Mouse (Mus musculus) splenic B cell, adult 2 months (primary cell): ENCODE data around the gene Oxct1.

ENCODE experiments used
- DNase-seq: peaks from one replicate; pipeline ENCODE4 v3.0.0-alpha.2; 2011; ENCODE audit warnings: low read depth, low spot score
- H3K27me3 ChIP-seq: 2 replicates; pipeline ENCODE4 v1.6.1; 2012; ENCODE audit warnings: mild to moderate bottlenecking, low read length, moderate library complexity, mixed read lengths; ENCODE audit not compliant: control insufficient read depth, poor library complexity, insufficient read depth, severe bottlenecking
- H3K36me3 ChIP-seq: 2 replicates; pipeline ENCODE4 v1.6.1; 2012; ENCODE audit warnings: mild to moderate bottlenecking, low read length, moderate library complexity, mixed read lengths; ENCODE audit not compliant: control insufficient read depth, poor library complexity, insufficient read depth, severe bottlenecking

The Oxct1 gene

DNA sequence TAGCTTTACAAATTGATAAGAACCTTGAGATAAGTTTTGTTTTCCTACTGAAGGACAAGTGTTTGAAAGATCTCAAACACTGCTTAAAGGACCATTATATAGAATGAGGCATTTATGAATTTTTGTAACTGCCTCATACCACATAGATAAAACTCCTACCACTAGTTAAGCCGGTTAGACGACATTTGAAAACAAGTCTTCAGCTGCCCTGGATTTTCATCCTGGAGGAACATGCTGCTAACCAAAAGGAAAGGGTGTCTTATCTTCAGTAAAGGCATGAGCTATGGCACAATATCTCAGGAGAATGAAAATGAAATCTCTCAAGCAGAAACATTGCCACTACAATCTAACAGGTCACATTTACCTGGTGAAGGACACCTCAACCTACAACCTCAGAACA, 2.4 kb upstream of the Oxct1 start:
- no peaks in the 10 kb centered on the region for H3K27me3 ChIP-seq
- H3K36me3 ChIP-seq = no peaks in the 10 kb centered on the region
- DNase-seq = no peak

DNA sequence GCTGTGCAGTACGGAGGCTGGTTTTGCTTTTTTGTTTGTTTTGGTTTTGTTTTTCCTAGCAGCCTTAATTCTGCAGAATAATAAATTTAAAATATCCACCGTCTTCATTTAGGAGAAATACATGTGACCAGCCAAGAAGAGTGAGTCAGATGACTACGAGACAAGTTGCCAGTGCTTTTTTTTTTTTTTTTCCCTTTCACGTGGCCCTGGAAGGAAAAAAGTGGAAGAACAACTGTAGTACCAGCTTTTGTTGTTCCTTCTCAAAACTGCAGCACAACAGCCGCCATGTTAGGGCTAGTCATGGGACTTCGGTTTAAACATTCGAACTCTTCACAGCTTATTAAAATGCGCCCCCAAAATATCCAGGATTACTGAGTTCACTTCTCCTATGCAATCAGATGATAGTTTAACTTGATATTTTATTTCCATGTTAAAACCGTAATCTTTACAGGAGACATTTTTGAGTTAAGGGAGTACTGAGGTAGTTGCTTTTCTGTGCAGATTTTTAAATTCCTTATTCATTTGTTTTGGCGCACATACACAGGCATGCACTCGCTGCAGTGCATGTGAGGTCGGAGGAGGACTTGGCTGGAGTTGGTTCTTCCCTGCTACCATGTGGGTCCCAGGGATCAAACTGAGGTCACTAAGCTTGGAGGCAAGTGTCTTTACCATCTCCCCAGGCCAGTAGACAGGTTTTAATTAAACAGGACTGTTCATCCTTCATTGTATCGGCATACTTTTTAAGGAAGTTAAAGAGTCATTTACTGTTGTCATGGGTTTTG, 1.3 kb upstream of the Oxct1 start:
- Histone ChIP-seq H3K27me3 (no peaks in the 10 kb centered on the region), H3K36me3 (no peaks in the 10 kb centered on the region)
- DNase-seq = no peak

DNA sequence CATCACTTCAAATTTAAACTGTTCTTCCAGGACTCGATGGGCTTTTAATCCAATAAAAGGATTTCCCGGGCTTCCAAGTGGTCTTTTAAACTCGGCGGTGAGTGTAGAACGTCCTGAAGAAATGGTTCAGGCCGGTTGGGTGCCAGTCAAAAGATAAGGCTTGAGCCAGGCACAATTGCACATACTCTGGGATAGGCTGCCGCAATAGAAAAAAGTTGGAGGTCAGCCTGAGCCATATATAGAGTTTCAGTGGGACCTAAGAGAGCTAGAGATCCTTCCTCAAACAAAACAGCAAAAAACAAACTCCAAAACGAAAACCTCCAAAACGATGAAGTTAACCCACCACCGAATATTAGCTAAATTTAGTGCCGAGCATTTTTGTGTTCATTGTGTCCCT, 677 bp upstream of the Oxct1 start:
- Histone ChIP-seq H3K36me3 (no peaks in the 10 kb centered on the region), H3K27me3 (no peaks in the 10 kb centered on the region)
- no peak for DNase-seq

DNA sequence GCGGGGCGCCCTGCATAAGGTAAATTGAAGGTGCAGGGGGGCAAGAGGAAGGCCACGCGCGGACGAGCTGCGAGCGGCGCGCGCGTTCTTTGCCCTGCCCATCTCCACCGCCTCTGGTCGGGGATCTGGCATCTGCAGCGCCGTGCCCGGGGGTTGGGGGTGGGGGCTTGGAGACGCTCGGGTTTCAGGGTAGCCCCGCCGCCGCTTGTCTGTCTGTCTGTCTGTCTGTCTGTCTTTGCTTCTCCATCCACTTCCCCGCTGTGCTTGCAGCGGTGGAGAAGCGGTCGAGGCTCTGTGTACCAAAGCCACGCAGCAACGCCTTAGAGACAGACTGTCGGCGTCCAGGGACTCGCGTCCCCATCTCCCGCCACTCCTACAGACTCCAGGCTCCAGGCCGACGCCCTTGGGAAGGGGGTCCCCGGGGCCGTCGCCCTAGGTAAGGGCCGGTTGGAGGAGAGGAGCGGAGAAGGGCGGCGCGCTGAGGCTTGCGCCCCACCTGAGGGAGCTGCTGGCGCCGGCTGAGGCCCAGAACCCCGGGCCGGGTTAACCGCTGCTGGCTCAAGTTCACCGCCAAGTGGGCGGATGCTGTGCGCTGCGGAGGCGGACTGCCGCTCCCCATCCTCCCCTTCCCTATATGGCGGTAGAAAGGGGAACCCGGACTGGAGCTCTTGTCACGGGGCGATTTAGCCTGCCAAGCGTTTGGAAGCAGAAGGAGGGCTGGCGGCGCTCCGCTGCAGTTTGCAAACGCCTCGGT, 825 bp downstream of the Oxct1 start:
- DNase-seq = peak; percentile 86
- Histone ChIP-seq H3K27me3 (no peaks in the 10 kb centered on the region), H3K36me3 (no peaks in the 10 kb centered on the region)

DNA sequence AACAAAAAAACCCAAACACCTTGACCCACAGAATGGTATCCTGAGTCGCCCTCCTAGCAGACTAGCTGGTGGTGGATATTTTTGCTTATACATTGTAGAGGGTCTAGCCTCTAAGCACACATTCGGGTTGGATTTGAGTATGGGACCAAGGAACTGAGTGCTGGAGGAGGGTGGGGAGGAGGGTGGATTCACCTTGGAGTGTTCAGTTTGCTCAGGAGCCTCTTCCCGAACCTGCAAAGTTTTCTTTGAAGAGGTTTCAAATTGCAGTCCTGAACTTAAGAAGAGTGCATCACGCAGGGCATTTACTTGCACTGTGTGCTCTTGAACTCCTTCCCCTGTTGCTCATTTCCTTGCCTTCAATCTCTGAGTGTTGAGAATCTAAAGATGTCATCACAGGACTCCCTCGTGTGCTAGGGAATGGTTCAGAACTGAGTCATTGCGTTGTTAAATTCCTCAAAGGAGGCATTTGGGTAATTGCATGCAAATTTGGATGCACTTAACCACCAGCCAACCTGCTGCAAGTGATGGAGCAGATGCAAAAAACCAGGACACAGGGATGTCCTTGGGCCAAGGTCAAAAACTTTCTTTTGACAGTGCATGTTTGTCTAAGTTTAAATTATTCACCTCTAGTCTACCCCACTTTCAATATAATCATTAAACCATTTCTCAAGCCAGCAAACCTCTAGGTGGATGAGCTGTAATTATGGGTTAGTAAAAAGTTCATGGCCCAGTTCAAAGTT, 1.7 kb downstream of the Oxct1 start:
- peak; percentile 6 for DNase-seq

DNA sequence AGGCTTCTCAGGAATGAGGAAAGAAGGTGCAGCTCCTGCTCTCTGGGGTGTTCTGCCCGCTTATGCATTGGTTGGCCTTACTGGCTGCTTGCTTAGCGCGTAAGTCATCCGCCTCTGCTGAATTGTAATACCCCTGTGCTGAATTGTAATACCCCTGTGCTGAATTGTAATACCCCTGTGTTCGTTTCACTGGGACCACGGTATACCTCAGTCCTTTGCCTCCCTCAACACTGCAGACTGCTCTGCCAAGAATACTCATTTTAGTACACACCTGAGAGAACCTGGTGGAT, 2.2 kb downstream of the Oxct1 start:
- no peaks in the 10 kb centered on the region for H3K27me3 ChIP-seq

More for the DNA sequence above, 1.7 kb downstream of the Oxct1 start:
- Histone ChIP-seq H3K27me3 (no peaks in the 10 kb centered on the region), H3K36me3 (no peaks in the 10 kb centered on the region)

DNA sequence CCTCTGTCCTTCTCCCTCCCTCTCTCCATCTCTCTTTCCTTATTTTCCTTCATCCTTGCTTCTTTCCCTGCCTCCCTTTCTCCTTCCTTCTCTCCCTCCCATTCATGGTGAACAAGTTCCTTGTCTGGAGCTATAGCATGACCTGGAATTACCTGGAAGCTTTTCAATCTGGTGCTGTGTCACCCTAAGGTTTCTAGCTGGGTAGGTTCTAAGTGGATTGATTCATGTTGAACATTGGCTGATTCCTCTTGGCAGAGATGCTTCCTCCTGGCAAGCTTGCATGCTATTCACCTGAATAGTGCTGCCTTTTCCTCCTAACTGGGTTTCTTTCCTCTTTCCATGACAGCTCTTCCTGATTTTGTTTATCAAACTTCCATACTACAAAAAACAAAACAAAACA, 2.8 kb downstream of the Oxct1 start:
- H3K36me3 ChIP-seq = no peaks in the 10 kb centered on the region
- no peak for DNase-seq
- no peaks in the 10 kb centered on the region for H3K27me3 ChIP-seq

More for the DNA sequence above, 2.2 kb downstream of the Oxct1 start:
- DNase-seq = no peak
- no peaks in the 10 kb centered on the region for H3K36me3 ChIP-seq

DNA sequence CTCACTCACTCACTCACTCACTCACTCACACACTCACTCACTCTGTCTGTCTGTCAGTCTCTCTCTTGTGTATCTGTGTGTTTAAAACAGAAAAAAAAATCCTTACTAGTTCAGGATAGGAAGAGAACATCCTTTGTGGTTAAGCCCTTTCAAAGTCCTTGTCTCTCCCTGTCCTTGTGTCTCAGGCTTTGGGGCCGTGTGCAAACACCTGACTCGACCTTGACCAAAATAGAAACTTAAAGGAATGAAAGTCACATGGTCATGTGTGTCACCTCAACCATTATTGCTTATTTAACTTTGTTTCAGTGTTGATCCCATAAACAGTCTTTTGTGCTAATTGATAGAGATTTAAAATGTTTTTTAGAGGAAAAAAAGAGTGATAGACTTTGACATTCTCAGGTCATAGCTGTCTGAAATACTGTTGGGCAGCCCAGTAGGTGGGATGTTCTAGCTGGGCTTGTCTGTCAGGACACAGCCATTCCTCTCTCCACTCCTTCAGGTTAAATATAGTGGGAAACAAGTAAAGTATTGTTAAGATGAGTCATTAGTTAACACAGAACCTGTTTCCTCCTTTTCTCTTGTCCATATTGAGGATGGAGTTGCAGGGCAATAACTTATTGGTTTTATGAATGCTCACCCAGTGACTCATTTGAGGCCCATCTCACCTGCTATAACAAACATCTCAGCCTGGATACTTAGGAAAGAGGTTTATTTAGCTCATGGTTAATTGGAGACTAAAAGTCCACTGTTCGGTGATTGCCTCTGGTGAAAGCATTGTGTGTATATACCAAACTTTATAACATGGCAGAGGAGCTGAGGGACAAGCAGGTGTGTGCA, 7.2 kb downstream of the Oxct1 start:
- no peaks in the 10 kb centered on the region for H3K36me3 ChIP-seq
- DNase-seq = no peak

DNA sequence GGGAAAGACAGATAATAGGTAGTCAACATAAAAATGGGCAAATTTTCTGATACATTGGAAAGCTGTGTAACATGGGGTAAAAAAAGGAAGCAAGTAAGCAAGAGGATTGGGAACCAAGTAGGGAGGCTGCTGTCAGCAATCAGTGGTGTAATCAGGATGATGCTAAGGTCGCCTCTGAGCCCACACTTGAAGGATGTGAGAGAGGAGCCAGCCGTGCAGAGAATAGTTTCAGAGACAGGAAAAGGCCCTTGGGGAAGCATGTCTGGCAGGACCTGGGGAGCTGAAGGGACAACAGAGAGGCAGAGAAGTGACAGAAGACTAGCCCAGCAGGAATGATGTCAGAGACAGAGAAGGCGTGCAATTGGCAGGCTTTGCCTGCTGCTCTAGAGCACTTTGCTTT, 16.2 kb downstream of the Oxct1 start:
- H3K36me3 ChIP-seq = 0 out of 2 replicates have a peak, but pooled peaks cover 2% of the 10 kb centered on the region

More for the DNA sequence above, 7.2 kb downstream of the Oxct1 start:
- no peaks in the 10 kb centered on the region for H3K27me3 ChIP-seq

DNA sequence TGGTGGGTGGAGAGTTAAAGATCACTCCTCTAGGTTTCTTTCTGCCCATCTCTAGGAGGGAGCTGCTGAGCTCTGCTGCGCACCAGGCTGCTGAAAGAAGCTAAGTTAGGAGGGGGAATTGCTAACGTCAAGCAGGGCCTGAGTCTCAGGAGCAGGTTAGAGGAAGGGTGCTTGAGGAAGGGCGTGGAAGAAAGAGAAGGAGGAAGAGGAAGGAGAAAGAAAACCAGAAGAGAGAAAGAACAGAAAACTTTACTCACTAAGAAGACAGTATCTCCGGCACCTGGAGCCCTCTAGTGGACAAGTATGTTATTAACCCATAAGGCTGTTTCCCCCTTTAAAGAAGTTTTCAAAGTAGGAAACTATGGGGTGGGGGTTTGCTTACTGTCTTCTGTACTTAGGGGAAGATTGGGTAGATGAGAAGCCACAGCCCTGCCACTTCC, 16.9 kb downstream of the Oxct1 start:
- H3K36me3 ChIP-seq = peaks cover 4% of the 10 kb centered on the region; the same call in 1 of the 2 replicates
- no peaks in the 10 kb centered on the region for H3K27me3 ChIP-seq
- DNase-seq = peak; percentile 73

More for the DNA sequence above, 16.2 kb downstream of the Oxct1 start:
- DNase-seq = peak; percentile 26
- H3K27me3 ChIP-seq = no peaks in the 10 kb centered on the region

DNA sequence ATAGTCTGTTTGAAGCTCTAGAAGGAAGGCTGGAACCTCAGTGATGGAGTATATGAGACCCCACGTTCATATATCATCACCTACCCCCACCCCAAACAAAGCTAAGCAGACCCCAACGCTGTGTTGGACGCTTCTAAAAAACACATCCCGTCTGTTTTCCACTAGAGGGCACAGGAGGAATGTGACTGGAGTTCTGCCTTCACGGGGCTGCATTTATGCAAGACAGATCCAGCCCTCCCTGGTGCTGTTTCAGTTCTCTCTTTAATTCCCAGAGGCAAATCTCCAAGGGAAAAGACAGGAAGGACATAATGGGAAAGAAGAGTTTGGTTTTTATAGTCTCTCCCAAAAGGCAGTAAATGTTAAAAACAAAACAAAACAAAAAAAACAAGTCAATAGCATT, 30.4 kb downstream of the Oxct1 start:
- Histone ChIP-seq H3K27me3 (no peaks in the 10 kb centered on the region), H3K36me3 (peaks cover 1% of the 10 kb centered on the region; the same call in 1 of the 2 replicates)
- peak; percentile 8 for DNase-seq

DNA sequence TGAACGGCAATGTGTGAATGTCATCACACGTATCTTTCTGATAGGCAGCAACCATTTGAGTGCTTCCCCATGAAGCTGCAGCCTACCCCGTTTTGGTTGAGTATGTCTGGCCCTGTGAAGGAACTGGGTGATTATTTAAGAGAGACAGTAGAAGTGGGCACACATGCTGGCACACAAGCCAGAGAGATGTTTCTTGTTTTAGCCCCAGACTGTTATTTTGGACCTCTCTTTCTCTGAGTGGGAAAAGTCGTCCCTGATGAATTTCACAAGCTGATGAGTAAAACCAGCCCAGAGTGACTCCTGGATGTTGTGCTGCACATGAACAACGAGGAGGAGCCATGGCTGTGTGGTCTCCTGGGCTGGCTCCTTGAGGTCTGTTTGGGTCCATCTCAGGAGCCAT, 37.4 kb downstream of the Oxct1 start:
- Histone ChIP-seq H3K27me3 (no peaks in the 10 kb centered on the region), H3K36me3 (no peaks in the 10 kb centered on the region)
- DNase-seq = no peak

DNA sequence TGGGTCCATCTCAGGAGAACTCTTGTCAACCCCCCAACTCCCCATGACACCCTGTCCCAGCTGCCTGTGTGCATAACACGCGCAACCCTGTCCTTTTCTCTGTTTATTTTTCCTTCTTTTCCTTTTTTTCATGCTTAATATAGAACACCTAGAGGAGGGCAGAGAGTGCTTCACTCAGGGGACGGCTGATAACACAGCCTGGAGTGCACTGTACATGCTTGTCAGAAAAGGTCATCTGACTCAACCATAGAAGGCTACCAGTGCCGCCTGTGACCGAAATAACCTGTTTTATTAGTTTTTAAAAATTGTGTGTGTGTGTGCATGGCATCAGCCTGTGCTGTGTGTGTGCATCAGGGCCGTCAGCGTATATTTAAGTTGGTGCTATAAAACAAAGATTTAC, 37.8 kb downstream of the Oxct1 start:
- H3K36me3 ChIP-seq = no peaks in the 10 kb centered on the region
- DNase-seq = no peak
- H3K27me3 ChIP-seq = no peaks in the 10 kb centered on the region

DNA sequence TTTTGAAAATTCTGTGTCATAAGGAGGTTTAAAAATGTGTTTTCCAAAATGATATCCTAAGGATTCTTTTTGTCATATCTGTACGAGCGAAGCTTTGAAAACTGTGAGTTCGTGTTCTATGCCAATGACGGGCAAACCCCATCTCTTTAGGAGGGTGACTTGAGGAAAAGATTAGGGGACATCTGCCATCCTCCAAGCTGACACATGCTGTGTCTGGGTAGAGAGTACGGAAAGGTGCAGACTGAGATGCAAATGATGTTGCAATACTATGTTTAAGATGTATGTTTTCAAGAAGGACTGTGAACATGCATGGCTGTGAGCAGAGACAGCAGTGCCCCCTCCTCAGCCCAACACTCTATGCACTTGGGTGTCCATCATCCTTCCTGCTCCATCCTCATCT, 38.5 kb downstream of the Oxct1 start:
- H3K27me3 ChIP-seq = no peaks in the 10 kb centered on the region
- DNase-seq = no peak
- no peaks in the 10 kb centered on the region for H3K36me3 ChIP-seq
